Mouse (Mus musculus) embryo, embryonic 10 days (tissue): ENCODE measurements around the gene Ubtf.

Source experiments
- DNase-seq: peaks from one replicate; pipeline ENCODE4 v3.0.0-alpha.2; 2015; ENCODE audit warnings: low spot score

The Ubtf gene

GRCm38 (mm10) chr11:102317901-102318575, 1.5 kb downstream of the Ubtf start:
- peak; percentile 80 for DNase-seq

GRCm38 (mm10) chr11:102317298-102317900, 2.1 kb downstream of the Ubtf start:
- peak; percentile 49 for DNase-seq

DNA sequence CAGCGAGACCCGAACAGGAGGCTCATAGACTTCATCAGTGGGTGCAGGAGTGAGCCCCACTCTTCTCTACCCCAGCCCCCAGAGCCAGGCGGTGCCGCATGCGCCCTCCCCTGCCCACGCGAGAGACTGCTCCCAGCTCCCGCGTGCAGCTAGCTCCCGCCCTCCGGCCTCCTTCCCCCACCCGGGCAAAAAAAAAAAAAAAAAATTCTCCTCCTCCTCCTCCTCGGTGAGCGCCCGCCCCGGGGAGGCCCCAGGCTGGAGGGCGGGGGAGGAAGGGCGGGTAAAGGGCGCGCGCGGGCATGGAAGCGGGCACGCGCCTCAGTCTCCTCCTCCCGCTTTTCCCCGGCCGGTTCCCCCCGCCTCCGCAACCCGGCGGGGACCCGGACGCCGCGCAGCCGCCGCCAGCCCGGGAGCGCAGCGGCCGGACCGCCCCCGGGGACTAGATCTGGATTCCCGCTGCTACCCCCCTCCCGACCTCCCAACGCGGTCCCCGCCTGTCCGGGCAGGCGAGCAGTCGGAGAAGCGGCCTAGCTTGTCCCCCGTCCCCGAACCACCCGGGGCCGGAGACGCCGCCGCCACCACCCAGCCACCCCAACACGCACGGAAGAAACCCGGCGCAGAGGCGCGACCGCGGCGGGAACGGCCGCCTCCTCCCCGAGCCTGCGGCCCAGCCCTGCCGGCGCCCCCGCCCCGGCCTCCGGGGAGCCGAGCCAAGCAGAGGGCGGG, 2.8 kb downstream of the Ubtf start:
- peak; percentile 90 for DNase-seq

- no peak for DNase-seq
These were observed 3.6 kb downstream of the Ubtf start for GRCm38 (mm10) chr11:102315690-102316571.

GRCm38 (mm10) chr11:102314321-102314720, 5.2 kb downstream of the Ubtf start:
- DNase-seq: no peak

GRCm38 (mm10) chr11:102312586-102312985, 7.0 kb downstream of the Ubtf start:
- no peak for DNase-seq

DNA sequence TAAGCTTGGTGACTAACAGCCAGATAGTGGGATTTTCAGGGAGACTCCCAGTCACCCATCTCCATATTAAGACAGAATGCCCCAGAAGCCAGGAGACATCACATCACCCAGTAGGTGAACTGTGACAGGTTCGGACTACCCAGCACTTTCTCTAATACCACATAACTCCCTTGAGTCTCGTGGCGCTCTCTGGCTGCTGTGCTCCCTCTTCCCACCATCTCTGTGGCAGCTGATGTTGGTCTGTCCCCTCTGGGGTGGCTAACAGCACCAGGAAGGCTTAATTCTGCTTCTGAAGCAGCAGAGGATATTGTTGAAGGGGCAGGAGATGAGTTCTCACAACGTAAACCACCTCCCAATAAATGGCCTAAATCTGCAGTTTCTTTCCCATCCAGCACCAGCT, 7.6 kb downstream of the Ubtf start:
- DNase-seq: no peak

DNA sequence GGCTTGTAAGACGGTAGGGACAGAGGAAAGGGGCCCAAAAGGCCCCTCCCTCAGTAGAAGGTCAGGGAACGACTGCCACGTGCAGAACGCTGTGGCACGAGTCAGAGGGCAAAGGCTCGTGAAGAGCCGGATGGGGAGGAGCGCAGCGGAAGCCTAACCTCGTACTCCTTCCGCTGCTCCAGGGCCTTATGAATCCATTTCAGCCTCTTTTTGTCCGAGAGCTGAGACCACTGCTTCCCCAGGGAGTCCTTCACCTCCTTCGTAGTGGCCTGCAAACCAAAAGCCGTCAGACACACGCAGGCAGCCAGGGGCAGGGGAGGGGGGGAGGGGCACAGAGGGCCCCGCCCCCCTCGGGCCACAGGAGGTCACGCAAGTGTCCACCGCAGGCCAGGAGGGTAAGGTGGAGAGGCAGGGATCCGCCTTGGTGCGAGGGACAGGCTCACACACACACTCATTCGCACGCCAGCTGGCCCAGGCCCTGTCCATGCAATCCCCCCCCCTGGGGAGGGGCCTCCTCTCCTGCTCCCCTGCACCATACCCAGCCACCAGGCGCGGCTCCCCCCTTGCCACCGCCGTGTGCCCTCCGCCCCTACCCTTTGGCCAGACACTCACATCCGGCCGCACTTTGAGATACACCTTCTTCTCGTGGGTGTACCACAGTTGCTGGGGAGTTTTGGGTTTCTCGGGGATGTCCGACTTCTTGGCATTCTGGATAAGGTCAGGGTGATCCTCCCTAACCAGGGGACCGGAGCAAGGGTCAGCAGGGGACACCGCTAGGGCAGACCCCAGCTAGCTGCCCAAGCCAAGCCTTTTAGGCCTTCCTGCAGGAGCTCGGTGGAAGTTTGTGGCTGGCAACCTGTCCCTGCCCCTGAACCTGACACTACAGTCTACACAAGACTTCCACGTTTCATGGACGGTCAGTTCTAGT, 8.5 kb downstream of the Ubtf start:
- DNase-seq: peak; percentile 47

GRCm38 (mm10) chr11:102309821-102310617, 9.5 kb downstream of the Ubtf start:
- no peak for DNase-seq

DNA sequence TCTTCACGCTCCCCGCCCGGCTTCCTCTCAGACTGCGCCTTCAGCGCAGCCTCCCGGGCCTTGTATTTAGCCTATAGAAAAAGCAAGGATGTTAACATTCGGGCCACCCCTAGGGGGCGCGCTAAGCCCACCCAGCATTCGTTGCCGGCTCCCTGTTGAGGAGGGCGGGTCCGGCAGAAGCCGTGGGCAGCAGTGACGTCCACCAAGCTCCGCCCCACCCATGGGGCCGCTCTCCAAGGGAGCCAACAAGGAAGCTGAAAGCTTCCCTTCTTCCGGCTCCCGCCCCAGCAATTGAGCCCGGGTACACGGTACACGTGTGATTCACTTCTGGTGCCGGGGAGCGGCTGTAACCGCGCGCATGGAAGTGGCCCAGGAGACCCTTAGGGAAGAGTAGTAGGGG, 10.6 kb downstream of the Ubtf start:
- peak; percentile 97 for DNase-seq

GRCm38 (mm10) chr11:102308104-102308503, 11.4 kb downstream of the Ubtf start:
- no peak for DNase-seq

DNA sequence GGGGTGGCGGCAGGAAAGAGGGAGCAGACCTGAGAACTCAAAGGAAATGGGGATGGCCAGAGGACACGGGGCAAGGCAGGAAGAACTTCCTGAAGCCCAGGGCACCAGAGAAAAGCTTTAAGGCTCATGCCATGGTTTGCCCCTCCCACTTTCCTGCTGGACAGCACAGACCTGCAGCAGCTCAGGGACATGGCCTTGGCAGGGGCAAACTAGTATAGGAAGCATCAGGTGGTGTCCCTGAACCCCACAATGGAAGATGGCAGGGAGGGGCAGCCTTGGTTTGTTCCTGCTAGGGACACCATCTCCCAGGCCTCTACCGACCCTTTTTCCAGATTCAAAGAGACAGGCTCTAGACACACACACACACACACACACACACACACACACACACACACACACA, 14.2 kb downstream of the Ubtf start:
- no peak for DNase-seq

DNA sequence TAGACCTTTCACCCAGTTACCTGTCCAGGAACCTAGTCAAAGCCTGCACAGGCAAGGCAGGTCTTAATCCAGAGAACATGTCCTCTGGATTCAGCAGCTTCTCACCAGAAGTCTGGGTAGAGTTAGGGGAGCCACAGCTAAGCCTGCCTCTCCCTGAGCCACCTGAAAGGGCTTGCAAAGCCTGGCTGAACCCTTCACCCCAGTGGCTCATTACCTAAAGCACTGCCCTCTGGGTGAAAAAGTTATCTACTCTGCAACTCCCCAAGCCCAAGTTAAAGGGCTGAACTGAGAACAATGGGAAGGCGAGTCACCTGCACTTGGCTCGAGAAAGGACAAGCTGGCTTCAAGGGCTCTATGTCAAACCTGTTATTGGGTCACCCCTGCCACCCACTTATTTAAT, 15.4 kb downstream of the Ubtf start:
- no peak for DNase-seq

DNA sequence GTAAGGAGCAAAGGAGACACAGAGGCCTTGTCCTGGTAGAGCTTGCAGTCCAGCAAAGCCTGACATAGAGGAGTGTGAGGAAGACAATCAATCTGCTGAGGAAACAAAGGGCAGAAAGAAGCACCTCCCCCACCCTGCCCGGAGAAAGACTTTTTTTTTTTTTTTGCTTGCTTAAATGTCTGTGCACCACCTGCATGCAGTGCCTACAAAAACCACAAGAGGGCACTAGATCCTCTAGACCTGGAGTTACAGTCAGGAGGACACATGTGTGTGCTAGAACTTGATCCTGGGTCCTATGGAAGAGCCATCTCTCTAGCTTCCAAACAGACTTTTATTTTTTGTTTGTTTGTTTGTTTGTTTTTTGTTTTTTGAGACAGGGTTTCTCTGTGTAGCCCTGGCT, 19.7 kb downstream of the Ubtf start:
- DNase-seq: peak; percentile 78

GRCm38 (mm10) chr11:102297577-102298556, 21.7 kb downstream of the Ubtf start:
- peak; percentile 40 for DNase-seq

DNA sequence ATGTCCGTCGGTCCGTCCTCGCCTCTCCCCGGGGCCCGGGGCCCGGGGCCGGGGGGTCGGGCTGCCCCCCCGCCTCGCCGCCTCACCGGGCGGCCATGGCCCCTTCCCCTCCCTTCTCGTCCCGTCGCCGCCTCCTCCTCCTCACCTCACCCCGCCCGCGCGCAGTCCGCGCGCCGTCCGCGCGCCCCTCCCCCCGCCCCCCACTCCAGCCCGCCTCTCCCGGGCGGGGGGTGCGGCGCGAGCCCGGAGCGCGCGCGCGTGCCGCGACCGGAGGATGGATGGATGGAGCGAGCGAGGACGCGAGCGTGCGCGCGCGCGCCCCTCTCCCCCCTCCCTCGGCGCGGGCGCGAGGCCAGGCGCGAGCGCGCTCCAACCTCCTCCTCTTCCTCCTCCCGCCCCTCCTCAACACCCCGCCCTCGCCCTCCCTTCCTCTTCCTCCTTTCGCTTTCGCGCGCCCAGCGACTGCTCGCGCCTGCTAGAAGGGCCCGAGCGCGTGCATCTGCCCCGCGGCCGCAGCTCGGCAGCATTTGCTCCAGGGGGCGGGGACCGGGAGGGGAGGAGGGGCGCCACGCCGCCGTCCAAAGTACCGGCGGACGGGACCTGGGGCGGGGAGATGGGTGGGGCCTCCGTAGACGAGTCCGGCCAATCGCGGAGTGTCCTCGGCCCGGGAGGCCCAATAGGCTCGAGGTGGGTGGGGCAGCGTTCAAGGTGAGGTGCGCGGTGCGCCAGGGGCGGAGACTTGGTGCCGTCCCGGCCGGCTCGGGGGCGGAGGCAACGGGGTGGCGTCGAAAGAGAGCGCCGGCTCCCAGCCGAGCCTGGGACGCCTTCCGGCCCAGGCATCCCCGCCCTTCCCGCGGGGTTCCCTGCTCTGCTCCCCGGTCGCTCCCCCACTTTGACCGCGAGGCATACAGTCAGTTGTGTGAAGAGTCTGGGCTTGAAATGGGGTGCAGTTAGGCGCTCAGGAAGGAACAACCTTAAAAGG, 22.8 kb downstream of the Ubtf start, which contains the start of gene Atxn7l3:
TSS of gene Atxn7l3 (minus strand) at position 141 of the 982 bp plus-strand sequence.
- peak; percentile 99 for DNase-seq

GRCm38 (mm10) chr11:102295598-102296471, 23.7 kb downstream of the Ubtf start:
- DNase-seq: peak; percentile 49
